Comparison of ENCODE assay signal across 17 mouse cellular contexts in the genomic region with DNA sequence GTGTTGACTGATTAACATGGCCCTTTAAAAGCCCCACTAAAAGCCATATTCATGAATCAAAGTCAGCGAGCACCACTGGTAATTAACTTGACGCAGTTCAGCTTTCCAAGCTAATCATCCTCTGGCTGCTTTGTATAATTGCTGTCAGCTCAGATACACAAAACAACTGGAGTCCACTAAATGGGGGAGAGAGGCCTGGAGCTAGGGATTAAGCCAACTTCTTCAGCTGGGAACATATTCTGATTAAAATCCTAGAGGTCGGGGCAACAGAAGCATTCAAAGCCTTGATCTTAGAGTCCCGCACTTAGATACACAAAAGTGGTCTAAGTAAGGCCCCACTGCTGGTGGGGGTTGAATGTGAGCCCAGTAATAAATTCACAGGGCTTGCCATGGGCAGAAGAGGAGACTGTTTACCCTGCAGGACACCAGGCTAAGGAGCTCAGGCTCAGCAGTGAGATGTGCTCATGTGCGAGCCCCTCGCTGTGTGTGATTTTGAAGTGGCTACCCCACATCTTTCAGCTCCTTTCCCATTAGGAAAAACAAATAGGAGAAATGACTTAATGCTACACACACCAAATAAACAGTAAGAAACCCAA. TPM values are rescaled to one million over a fixed set of nuclear protein-coding genes. Genes with fewer than 3 reads are reported as not detected.
DNase-seq lines count a peak whose midpoint lies in the region; ATAC-seq lines count a peak whose summit lies in the region.
"Had no signal": no experiment of that assay in that cellular context is flagged by ENCODE, and none has a peak within 500 bp of the region (broad histone marks: within the 10 kb centered on the region; RNA-seq: fewer than 3 reads in every experiment).

No protein-coding gene starts in this region.

- H3K4me2 ChIP-seq in forebrain, embryonic 16.5 days (ENCODE audit: low read length) = no peak overlapping the region
- H3K4me2 ChIP-seq: embryonic facial prominence, embryonic 13.5 days; heart, embryonic 11.5 days had no signal

- H3K27me3 ChIP-seq in forebrain, embryonic 16.5 days (replicated peaks; ENCODE audit: control insufficient read depth, insufficient read depth, low read length) = no peaks in the 10 kb centered on the region
- H3K27me3 ChIP-seq: embryonic facial prominence, embryonic 13.5 days had no signal

- no peak overlapping the region for H3K4me3 ChIP-seq in forebrain, embryonic 16.5 days (replicated peaks; ENCODE audit: low read length)
- H3K4me3 ChIP-seq: embryonic facial prominence, embryonic 13.5 days had no signal

- H3K9me3 ChIP-seq in forebrain, embryonic 16.5 days (ENCODE audit: control insufficient read depth, low read length) = no peaks in the 10 kb centered on the region
- H3K9me3 ChIP-seq: embryonic facial prominence, embryonic 13.5 days had no signal

- ATAC-seq in forebrain, embryonic 16.5 days = peak; percentile 58
- ATAC-seq: lung, postnatal 0 days had no signal

- no peak overlapping the region for H3K9ac ChIP-seq in forebrain, embryonic 16.5 days (replicated peaks; ENCODE audit: low read depth, low read length)
- H3K9ac ChIP-seq: embryonic facial prominence, embryonic 13.5 days had no signal

- peaks cover 7% of the 10 kb centered on the region for H3K4me1 ChIP-seq in forebrain, embryonic 16.5 days (replicated peaks; ENCODE audit: control insufficient read depth, insufficient read depth, low read length)
- H3K4me1 ChIP-seq: embryonic facial prominence, embryonic 13.5 days had no signal

- intact Hi-C loops in left cerebral cortex, postnatal 36 days (cut with DNase I) = no loop called here

- H3K27ac ChIP-seq in forebrain, embryonic 16.5 days (ENCODE audit: low read length) = no peak overlapping the region; the same call in 1 of the 2 replicates
- H3K27ac ChIP-seq: embryonic facial prominence, embryonic 13.5 days had no signal

- WGBS in forebrain, embryonic 16.5 days = 12% methylated on average over 6 of the region's 6 CpGs

- DNase-seq in kidney, adult 11 months = peak; percentile 1
- no peak for DNase-seq in kidney, postnatal 36 days
- peak; percentile 55 for DNase-seq in kidney, postnatal 14 days
- DNase-seq in retina, embryonic 14.5 days (ENCODE audit: low spot score) = peak; percentile 68
- no peak for DNase-seq in left cerebral cortex, postnatal 36 days (ENCODE audit: low spot score in 2 of 2)
- DNase-seq in spleen, postnatal 36 days (ENCODE audit: low spot score in 2 of 2) = no peak
- DNase-seq in layer of hippocampus, postnatal 25 days (ENCODE audit: extremely low spot score in 1 of 2, low spot score in 1 of 2) = no peak
- DNase-seq: adrenal gland, adult 8-10 months; B cell, adult 2 months; layer of hippocampus, adult 9-11 months; liver; thymus, adult 18-20 months had no signal

- H3K36me3 ChIP-seq in forebrain, embryonic 16.5 days (ENCODE audit: control insufficient read depth, insufficient read depth) = no peaks in the 10 kb centered on the region
- H3K36me3 ChIP-seq: embryonic facial prominence, embryonic 13.5 days had no signal

RNA-seq across cellular contexts. Expression of a gene that starts 36.8 kb away (rescaled TPM):
- 35.9 and 40.7 TPM in 2 replicates for polyA plus RNA-seq in forebrain, embryonic 16.5 days (2015; fragmentation: Nextera tagmentation; extraction: Ambion mirVana)
- 100 to 1,000 TPM; 289 to 320 TPM for total RNA-seq in left cerebral cortex, postnatal 36 days (2021)
- 100 to 1,000 TPM; 332 to 336 TPM for total RNA-seq in layer of hippocampus, postnatal 25 days (2021)
- total RNA-seq: MEL had no signal

Comparison
In these comparisons a context has a peak if more than half of its experiments do, and no peak if none do; other contexts are left out.
1. DNase-seq: peak in kidney, adult 11 months (single experiment), kidney, postnatal 14 days (single experiment) and retina, embryonic 14.5 days (single experiment); none in kidney, postnatal 36 days (0 of 2), left cerebral cortex, postnatal 36 days (0 of 2), spleen, postnatal 36 days (0 of 2) and layer of hippocampus, postnatal 25 days (0 of 2).